Mouse (Mus musculus) embryonic facial prominence, embryonic 14.5 days (tissue): ENCODE data around the gene Asic5. TPM values are rescaled to one million over a fixed set of nuclear protein-coding genes. Genes with fewer than 3 reads are reported as not detected.

Source experiments
- polyA plus RNA-seq: library from polyadenylated mRNA; unstranded; fragments of >200 nt; fragmentation: Nextera tagmentation; extraction: Ambion mirVana; gene quantifications from 2 replicates; pipeline ENCODE4 v1.2.1, GENCODE M21; 2014

The Asic5 gene
- polyA plus RNA-seq, 1 experiment from 2014 or later, result not detected

Other genes starting within 250 kb of the Asic5 start
- gene Ctso, start 49.7 kb upstream of the Asic5 start, polyA plus RNA-seq, result 12.7 and 13.3 TPM in 2 replicates
- gene Tdo2, start 6.1 kb upstream of the Asic5 start, polyA plus RNA-seq, result not detected in 2 replicates
- 16.3 and 16.7 TPM in 2 replicates for gene Gucy1b1, start 92.4 kb downstream of the Asic5 start, polyA plus RNA-seq
- 13.6 and 16.8 TPM in 2 replicates for gene Gucy1a1, start 163.5 kb downstream of the Asic5 start, polyA plus RNA-seq